Mouse (Mus musculus): ENCODE measurements around the gene Scml4. TPM values are rescaled to one million over a fixed set of nuclear protein-coding genes. Genes with fewer than 3 reads are reported as not detected.

Gene Scml4
- polyA plus RNA-seq, 1 experiment from 2014 or later = 3.7 TPM

DNA sequence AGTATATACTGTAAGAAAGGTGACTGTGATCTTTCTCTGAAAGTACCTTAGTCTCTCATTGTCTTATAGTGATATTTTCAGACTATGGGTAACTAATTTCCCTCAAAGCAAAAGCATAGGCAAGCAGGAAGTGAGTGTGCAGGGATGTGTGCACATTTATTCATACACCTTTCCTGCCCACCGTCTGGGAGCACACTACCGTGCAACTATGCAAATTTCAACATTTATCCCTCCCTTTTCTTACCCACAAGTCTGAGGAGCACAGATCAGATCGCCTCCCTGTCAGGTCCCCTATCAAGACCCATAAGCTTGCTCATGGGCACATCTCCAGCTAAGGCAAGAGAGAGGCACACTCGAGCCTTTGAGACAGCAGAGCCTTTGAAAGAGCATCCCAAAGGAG, 41.2 kb downstream of the Scml4 start:
- ATAC-seq (ENCODE audit: insufficient read depth, low FRiP score, low TSS enrichment) (no peak), DNase-seq (ENCODE audit: low spot score) (no peak)
- Histone ChIP-seq H3K4me2 (ENCODE audit: low read depth) (no peak overlapping the region), H3K4me1 (ENCODE audit: control insufficient read depth, insufficient read depth, low read length) (no peaks in the 10 kb centered on the region), H3K27me3 (ENCODE audit: control insufficient read depth, insufficient read depth, low read length) (no peaks in the 10 kb centered on the region), H3K36me3 (ENCODE audit: control insufficient read depth, insufficient read depth, low read length) (no peaks in the 10 kb centered on the region), H3K4me3 (ENCODE audit: low read depth, low read length) (no peak overlapping the region), H3K9me3 (ENCODE audit: control insufficient read depth, low read length) (no peaks in the 10 kb centered on the region), H3K9ac (ENCODE audit: low read length) (no peak overlapping the region), H3K27ac (ENCODE audit: low read depth, low read length) (no peak overlapping the region)
- 85% methylated on average over 4 of the region's 4 CpGs for WGBS

DNA sequence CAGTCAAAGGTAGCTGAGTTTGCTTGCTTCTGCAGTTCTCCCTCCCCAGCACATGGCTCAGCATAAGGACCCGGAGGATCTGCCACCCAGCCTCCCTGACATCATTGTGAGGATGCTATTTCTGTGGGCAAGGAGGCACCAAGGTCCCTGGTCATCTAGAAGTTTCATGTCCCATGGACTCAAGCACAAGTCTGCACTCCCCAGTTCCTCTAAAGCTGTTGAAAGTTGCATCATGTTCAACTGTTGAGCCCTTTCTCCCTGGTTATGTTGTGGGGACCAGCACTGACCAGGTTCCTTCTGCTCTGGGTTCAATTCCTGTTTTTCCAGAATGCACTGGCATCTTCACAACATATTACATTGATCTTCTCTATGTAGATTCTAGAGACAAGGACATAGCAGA, 42.9 kb downstream of the Scml4 start:
- DNase-seq (ENCODE audit: low spot score) (no peak), ATAC-seq (ENCODE audit: insufficient read depth, low FRiP score, low TSS enrichment) (no peak)
- Histone ChIP-seq H3K27ac (ENCODE audit: low read depth, low read length) (no peak overlapping the region), H3K4me1 (ENCODE audit: control insufficient read depth, insufficient read depth, low read length) (no peaks in the 10 kb centered on the region), H3K9me3 (ENCODE audit: control insufficient read depth, low read length) (no peaks in the 10 kb centered on the region), H3K9ac (ENCODE audit: low read length) (no peak overlapping the region), H3K4me3 (ENCODE audit: low read depth, low read length) (no peak overlapping the region), H3K27me3 (ENCODE audit: control insufficient read depth, insufficient read depth, low read length) (no peaks in the 10 kb centered on the region), H3K4me2 (ENCODE audit: low read depth) (no peak overlapping the region), H3K36me3 (ENCODE audit: control insufficient read depth, insufficient read depth, low read length) (no peaks in the 10 kb centered on the region)
- WGBS = 89% methylated on average over 1 of the region's 1 CpGs

DNA sequence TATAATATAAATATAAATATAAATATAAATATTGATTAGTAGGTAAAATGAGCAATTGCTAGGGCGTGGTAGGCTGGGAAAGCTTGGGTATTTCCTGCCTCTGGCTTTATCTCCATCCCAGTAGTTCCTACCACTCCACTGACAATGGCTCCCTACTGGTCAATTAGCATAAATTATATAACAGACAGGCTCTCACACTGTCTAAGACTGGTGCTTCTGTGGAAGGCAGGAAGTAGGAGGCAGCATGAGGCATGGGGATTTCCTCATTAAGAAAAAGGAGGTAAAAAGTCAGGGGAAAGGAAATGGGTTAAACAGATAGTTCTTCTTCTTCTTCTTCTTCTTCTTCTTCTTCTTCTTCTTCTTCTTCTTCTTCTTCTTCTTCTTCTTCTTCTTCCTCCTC, 48.4 kb downstream of the Scml4 start:
- DNase-seq (ENCODE audit: low spot score) (no peak), ATAC-seq (ENCODE audit: insufficient read depth, low FRiP score, low TSS enrichment) (no peak)
- Histone ChIP-seq H3K4me2 (ENCODE audit: low read depth) (no peak overlapping the region), H3K9ac (ENCODE audit: low read length) (no peak overlapping the region), H3K4me1 (ENCODE audit: control insufficient read depth, insufficient read depth, low read length) (no peaks in the 10 kb centered on the region), H3K27ac (ENCODE audit: low read depth, low read length) (no peak overlapping the region), H3K36me3 (ENCODE audit: control insufficient read depth, insufficient read depth, low read length) (no peaks in the 10 kb centered on the region), H3K9me3 (ENCODE audit: control insufficient read depth, low read length) (no peaks in the 10 kb centered on the region), H3K27me3 (ENCODE audit: control insufficient read depth, insufficient read depth, low read length) (no peaks in the 10 kb centered on the region), H3K4me3 (ENCODE audit: low read depth, low read length) (no peak overlapping the region)
- WGBS = 77% methylated on average over 1 of the region's 1 CpGs

DNA sequence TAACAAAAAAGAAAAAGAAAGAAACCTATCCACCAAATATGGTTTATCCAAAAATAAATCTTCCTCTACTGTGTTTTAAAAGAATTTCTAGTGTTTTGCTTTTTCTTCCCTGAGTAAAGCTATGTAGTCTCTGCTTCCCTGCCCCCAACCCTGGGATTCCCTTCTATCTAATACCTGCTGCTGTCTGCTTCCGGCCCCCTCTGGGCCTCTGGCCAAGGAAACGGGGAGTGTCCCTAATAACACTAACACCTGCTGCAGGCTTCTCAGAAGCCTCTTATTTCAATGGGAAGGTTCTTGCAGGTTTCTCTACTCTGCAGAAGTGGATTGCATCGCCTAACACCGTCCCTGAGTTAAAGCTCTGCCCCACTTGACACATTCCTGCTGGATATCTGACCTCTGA, 50.4 kb downstream of the Scml4 start:
- H3K4me2 ChIP-seq (ENCODE audit: low read depth) = no peak overlapping the region
- no peak overlapping the region for H3K27ac ChIP-seq (ENCODE audit: low read depth, low read length)
- H3K9ac ChIP-seq (ENCODE audit: low read length) = no peak overlapping the region
- H3K27me3 ChIP-seq (ENCODE audit: control insufficient read depth, insufficient read depth, low read length) = no peaks in the 10 kb centered on the region
- no peaks in the 10 kb centered on the region for H3K36me3 ChIP-seq (ENCODE audit: control insufficient read depth, insufficient read depth, low read length)
- ATAC-seq (ENCODE audit: insufficient read depth, low FRiP score, low TSS enrichment) (no peak), DNase-seq (ENCODE audit: low spot score) (no peak)
- H3K4me3 ChIP-seq (ENCODE audit: low read depth, low read length) = no peak overlapping the region
- 41% methylated on average over 4 of the region's 4 CpGs for WGBS
- H3K9me3 ChIP-seq (ENCODE audit: control insufficient read depth, low read length) = no peaks in the 10 kb centered on the region
- no peaks in the 10 kb centered on the region for H3K4me1 ChIP-seq (ENCODE audit: control insufficient read depth, insufficient read depth, low read length)

DNA sequence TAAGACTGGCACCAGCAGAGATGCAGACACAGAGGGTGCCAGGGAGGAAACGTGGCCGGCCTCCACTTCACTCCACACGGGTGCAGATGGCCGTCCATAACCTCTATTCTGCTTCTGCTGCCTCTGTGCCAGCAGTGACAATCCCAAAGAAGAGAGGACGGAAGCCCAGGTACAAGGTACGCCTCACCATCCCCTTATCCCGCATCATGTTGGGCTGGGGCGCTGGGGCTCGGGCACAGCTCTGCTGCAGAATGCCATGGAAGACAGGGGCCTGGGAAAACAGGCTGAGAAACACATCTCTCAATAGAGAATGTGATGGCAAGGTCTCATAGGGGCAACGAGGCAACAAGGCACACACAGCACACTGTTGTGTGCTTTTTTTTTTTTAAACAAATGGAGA, 51.9 kb downstream of the Scml4 start:
- Histone ChIP-seq H3K27ac (ENCODE audit: low read depth, low read length) (no peak overlapping the region), H3K9me3 (ENCODE audit: control insufficient read depth, low read length) (no peaks in the 10 kb centered on the region), H3K4me1 (ENCODE audit: control insufficient read depth, insufficient read depth, low read length) (no peaks in the 10 kb centered on the region), H3K4me3 (ENCODE audit: low read depth, low read length) (no peak overlapping the region), H3K9ac (ENCODE audit: low read length) (no peak overlapping the region), H3K36me3 (ENCODE audit: control insufficient read depth, insufficient read depth, low read length) (no peaks in the 10 kb centered on the region), H3K4me2 (ENCODE audit: low read depth) (no peak overlapping the region), H3K27me3 (ENCODE audit: control insufficient read depth, insufficient read depth, low read length) (no peaks in the 10 kb centered on the region)
- ATAC-seq (ENCODE audit: insufficient read depth, low FRiP score, low TSS enrichment) (no peak), DNase-seq (ENCODE audit: low spot score) (no peak)
- WGBS = 90% methylated on average over 10 of the region's 10 CpGs

DNA sequence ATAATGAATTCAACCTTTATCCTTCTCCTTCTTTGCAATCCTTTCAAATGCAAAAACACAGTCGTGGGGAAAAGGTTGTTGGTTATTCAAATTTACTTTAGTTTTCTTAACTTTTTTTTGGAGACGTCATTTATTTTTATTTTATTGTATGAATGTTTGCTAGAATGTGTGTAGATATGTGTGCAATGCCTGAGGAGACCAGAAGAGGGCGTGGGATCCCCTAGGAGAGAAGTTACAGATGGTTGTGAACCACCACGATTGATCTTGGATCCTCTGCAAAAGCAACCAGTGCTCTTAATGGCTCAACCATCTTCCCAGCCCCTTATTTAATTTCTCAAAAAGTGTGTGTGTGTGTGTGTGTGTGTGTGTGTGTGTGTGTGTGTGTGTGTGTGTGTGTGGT, 53.0 kb downstream of the Scml4 start:
- Histone ChIP-seq H3K27me3 (ENCODE audit: control insufficient read depth, insufficient read depth, low read length) (no peaks in the 10 kb centered on the region), H3K27ac (ENCODE audit: low read depth, low read length) (no peak overlapping the region), H3K9ac (ENCODE audit: low read length) (no peak overlapping the region), H3K4me2 (ENCODE audit: low read depth) (no peak overlapping the region), H3K36me3 (ENCODE audit: control insufficient read depth, insufficient read depth, low read length) (no peaks in the 10 kb centered on the region), H3K4me1 (ENCODE audit: control insufficient read depth, insufficient read depth, low read length) (no peaks in the 10 kb centered on the region), H3K9me3 (ENCODE audit: control insufficient read depth, low read length) (no peaks in the 10 kb centered on the region), H3K4me3 (ENCODE audit: low read depth, low read length) (no peak overlapping the region)
- ATAC-seq (ENCODE audit: insufficient read depth, low FRiP score, low TSS enrichment) (no peak), DNase-seq (ENCODE audit: low spot score) (no peak)
- WGBS = 46% methylated on average over 4 of the region's 4 CpGs

DNA sequence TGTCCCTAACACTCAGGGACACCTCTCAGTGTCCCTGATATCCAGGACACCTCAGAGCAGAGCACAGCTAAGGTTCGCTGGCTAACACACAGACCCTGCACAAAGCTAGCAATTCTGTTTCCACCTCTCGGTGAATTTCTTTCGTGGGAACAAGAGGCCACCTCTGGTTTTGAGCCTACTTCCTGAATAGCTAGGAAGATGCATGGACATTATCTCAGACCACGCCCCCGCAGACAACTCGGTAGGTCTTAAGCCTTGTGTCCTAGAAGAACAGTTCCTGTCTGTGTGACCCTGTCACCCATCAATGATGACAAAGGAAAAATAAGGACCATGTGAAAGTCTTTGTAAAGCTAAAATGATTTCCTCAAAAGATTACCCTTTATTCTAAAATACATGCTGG, 54.0 kb downstream of the Scml4 start:
- H3K27ac ChIP-seq (ENCODE audit: low read depth, low read length) = no peak overlapping the region
- H3K9me3 ChIP-seq (ENCODE audit: control insufficient read depth, low read length) = no peaks in the 10 kb centered on the region
- H3K4me2 ChIP-seq (ENCODE audit: low read depth) = no peak overlapping the region
- H3K4me1 ChIP-seq (ENCODE audit: control insufficient read depth, insufficient read depth, low read length) = no peaks in the 10 kb centered on the region
- H3K36me3 ChIP-seq (ENCODE audit: control insufficient read depth, insufficient read depth, low read length) = no peaks in the 10 kb centered on the region
- 53% methylated on average over 6 of the region's 6 CpGs for WGBS
- no peak for ATAC-seq (ENCODE audit: insufficient read depth, low FRiP score, low TSS enrichment)
- no peak for DNase-seq (ENCODE audit: low spot score)
- H3K27me3 ChIP-seq (ENCODE audit: control insufficient read depth, insufficient read depth, low read length) = no peaks in the 10 kb centered on the region
- H3K4me3 ChIP-seq (ENCODE audit: low read depth, low read length) = no peak overlapping the region
- H3K9ac ChIP-seq (ENCODE audit: low read length) = no peak overlapping the region

DNA sequence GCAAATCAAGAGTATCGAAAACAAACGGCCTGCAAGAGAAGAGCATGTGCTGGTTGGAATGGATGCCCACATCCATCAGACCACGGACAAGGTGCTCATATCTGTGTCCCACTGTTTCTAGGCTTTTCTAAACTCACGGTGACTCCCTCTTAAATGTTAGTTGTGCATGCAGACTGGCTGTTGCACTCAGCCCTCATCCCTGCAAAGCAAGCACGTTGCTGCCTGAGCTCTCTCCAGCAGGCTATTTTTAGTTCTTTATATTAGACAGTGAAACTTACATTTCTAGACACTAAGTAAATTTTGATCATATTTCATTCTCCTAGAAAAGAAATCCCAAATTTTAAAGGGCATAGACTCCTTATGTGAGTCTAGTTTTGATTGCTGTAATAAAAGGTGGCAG, 57.2 kb downstream of the Scml4 start:
- no peak overlapping the region for H3K4me3 ChIP-seq (ENCODE audit: low read depth, low read length)
- DNase-seq (ENCODE audit: low spot score) (no peak), ATAC-seq (ENCODE audit: insufficient read depth, low FRiP score, low TSS enrichment) (no peak)
- H3K36me3 ChIP-seq (ENCODE audit: control insufficient read depth, insufficient read depth, low read length) = no peaks in the 10 kb centered on the region
- H3K9ac ChIP-seq (ENCODE audit: low read length) = no peak overlapping the region
- WGBS = 85% methylated on average over 5 of the region's 5 CpGs
- no peaks in the 10 kb centered on the region for H3K4me1 ChIP-seq (ENCODE audit: control insufficient read depth, insufficient read depth, low read length)
- no peak overlapping the region for H3K27ac ChIP-seq (ENCODE audit: low read depth, low read length)
- no peaks in the 10 kb centered on the region for H3K9me3 ChIP-seq (ENCODE audit: control insufficient read depth, low read length)
- no peaks in the 10 kb centered on the region for H3K27me3 ChIP-seq (ENCODE audit: control insufficient read depth, insufficient read depth, low read length)
- H3K4me2 ChIP-seq (ENCODE audit: low read depth) = no peak overlapping the region

DNA sequence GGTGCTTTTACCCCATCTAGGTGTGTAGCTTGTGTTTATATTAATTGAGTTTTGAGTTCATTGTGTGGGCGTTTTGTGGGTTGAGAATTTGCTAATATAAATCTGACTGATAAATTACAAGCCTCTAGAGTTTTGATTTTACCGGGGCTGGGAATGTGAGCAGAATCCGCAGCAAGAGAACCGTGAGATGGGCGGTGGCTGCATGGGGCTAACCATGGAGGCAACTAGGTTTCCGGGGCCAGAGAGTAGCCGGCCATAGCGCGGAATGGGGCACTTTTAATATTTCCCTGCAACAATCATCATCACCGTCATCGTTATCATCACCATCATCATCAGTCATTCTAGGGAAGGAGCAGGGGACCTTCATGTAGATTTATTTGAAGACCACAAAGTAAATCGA, 59.6 kb downstream of the Scml4 start:
- no peaks in the 10 kb centered on the region for H3K36me3 ChIP-seq (ENCODE audit: control insufficient read depth, insufficient read depth, low read length)

More for the DNA sequence above, 59.6 kb downstream of the Scml4 start:
- WGBS = 95% methylated on average over 12 of the region's 12 CpGs
- no peak for ATAC-seq (ENCODE audit: insufficient read depth, low FRiP score, low TSS enrichment)
- Histone ChIP-seq H3K4me2 (ENCODE audit: low read depth) (no peak overlapping the region), H3K27me3 (ENCODE audit: control insufficient read depth, insufficient read depth, low read length) (no peaks in the 10 kb centered on the region), H3K27ac (ENCODE audit: low read depth, low read length) (no peak overlapping the region), H3K9ac (ENCODE audit: low read length) (no peak overlapping the region), H3K4me3 (ENCODE audit: low read depth, low read length) (no peak overlapping the region), H3K4me1 (ENCODE audit: control insufficient read depth, insufficient read depth, low read length) (no peaks in the 10 kb centered on the region), H3K9me3 (ENCODE audit: control insufficient read depth, low read length) (no peaks in the 10 kb centered on the region)
- DNase-seq (ENCODE audit: low spot score) = no peak

All from neural tube, embryonic 11.5 days (tissue).